Mouse (Mus musculus): ENCODE measurements around the gene Prx.

The Prx gene

GRCm38 (mm10) chr7:27560978-27561377, 61.9 kb downstream of the Prx start:
- no peak for DNase-seq (ENCODE audit: low spot score)

All from urinary bladder, postnatal 14 days (tissue).